Mouse (Mus musculus): ENCODE data around the gene Rnf144a.

- no peak for TF ChIP-seq CTCF (IDR thresholded peaks at IDR 0.05; ENCODE audit: borderline replicate concordance, control insufficient read depth, extremely low read depth, insufficient read depth, low read length, poor library complexity)
- TF ChIP-seq POLR2A (IDR thresholded peaks at IDR 0.05; ENCODE audit: control insufficient read depth, extremely low read depth, insufficient read depth, low read length, poor library complexity), result no peak
These were observed 45.0 kb upstream of the Rnf144a start for GRCm38 (mm10) chr12:26460091-26460490.
